Mouse (Mus musculus) neural tube, embryonic 14.5 days (tissue): ENCODE measurements around the gene Sspo. TPM values are rescaled to one million over a fixed set of nuclear protein-coding genes. Genes with fewer than 3 reads are reported as not detected.
A peak's percentile ranks its signal among the peaks of the same experiment; 100 is the strongest.

Source experiments
- ATAC-seq: fragments of 200-750 bp; cut with Nextera tagmentation; 2 replicates; pipeline ENCODE4 v1.8.0; 2017; ENCODE audit warnings: low read depth, mild to moderate bottlenecking, moderate TSS enrichment, moderate library complexity
- H3K27ac ChIP-seq: fragments of 300-500 bp; sonication (generic); 2 replicates; pipeline ENCODE4 v1.5.1; 2014; ENCODE audit warnings: low read depth, mild to moderate bottlenecking, control low read depth, low read length, moderate library complexity, mixed read lengths
- H3K27me3 ChIP-seq: fragments of 300-500 bp; sonication (generic); 2 replicates; pipeline ENCODE4 v1.6.1; 2014; ENCODE audit warnings: low read length; ENCODE audit not compliant: control insufficient read depth, insufficient read depth
- H3K36me3 ChIP-seq: fragments of 300-500 bp; sonication (generic); 2 replicates; pipeline ENCODE4 v1.6.1; 2014; ENCODE audit warnings: low read length, mixed read lengths; ENCODE audit not compliant: control insufficient read depth, insufficient read depth
- H3K4me1 ChIP-seq: fragments of 300-500 bp; sonication (generic); 2 replicates; pipeline ENCODE4 v1.6.1; 2014; ENCODE audit warnings: low read length; ENCODE audit not compliant: control insufficient read depth, insufficient read depth
- H3K4me2 ChIP-seq: fragments of 300-500 bp; sonication (generic); 2 replicates; pipeline ENCODE4 v1.6.1; 2014; ENCODE audit warnings: mild to moderate bottlenecking, low read depth, low read length, control low read depth
- H3K4me3 ChIP-seq: fragments of 300-500 bp; sonication (generic); 2 replicates; pipeline ENCODE4 v1.5.1; 2014; ENCODE audit warnings: low read depth, low read length, control low read depth, mixed read lengths
- H3K9ac ChIP-seq: fragments of 300-500 bp; sonication (generic); replicated peaks from 2 replicates; pipeline ENCODE4 v1.6.1; 2014; ENCODE audit warnings: low read depth, mild to moderate bottlenecking, control low read depth, low read length, mixed read lengths
- H3K9me3 ChIP-seq: fragments of 300-500 bp; sonication (generic); 2 replicates; pipeline ENCODE4 v1.6.1; 2016; ENCODE audit warnings: low read length; ENCODE audit not compliant: control insufficient read depth
- WGBS: fragments of 180-500 bp; shearing (Covaris S2); extraction: QIAGEN DNeasy Blood & Tissue Kit; methylation state at CpG from one replicate; pipeline ENCODE4 v1.1.7; 2014; 5-methylcytosine and 5-hydroxymethylcytosine counted together
- polyA plus RNA-seq: library from polyadenylated mRNA; unstranded; fragments of >200 nt; fragmentation: Nextera tagmentation; extraction: Ambion mirVana; gene quantifications from 2 replicates; pipeline ENCODE4 v1.2.1, GENCODE M21; 2014

Gene Sspo
- polyA plus RNA-seq, 1 experiment from 2014 or later = 0.16 TPM

GRCm38 (mm10) chr6:48529261-48529660, 81.2 kb downstream of the Sspo start:
- H3K9ac ChIP-seq = no peak overlapping the region

GRCm38 (mm10) chr6:48529871-48530440, 81.9 kb downstream of the Sspo start:
- no peak for ATAC-seq

More at GRCm38 (mm10) chr6:48529261-48529660, 81.2 kb downstream of the Sspo start:
- Histone ChIP-seq H3K36me3 (0 out of 2 replicates have a peak, but pooled peaks cover 2% of the 10 kb centered on the region), H3K9me3 (no peaks in the 10 kb centered on the region), H3K4me1 (no peaks in the 10 kb centered on the region), H3K27me3 (no peaks in the 10 kb centered on the region), H3K4me2 (no peak overlapping the region), H3K27ac (no peak overlapping the region), H3K4me3 (no peak overlapping the region)
- WGBS = 82% methylated on average over 14 of the region's 14 CpGs
- no peak for ATAC-seq

GRCm38 (mm10) chr6:48530862-48531261, 82.8 kb downstream of the Sspo start:
- H3K4me2 ChIP-seq = no peak overlapping the region
- no peaks in the 10 kb centered on the region for H3K27me3 ChIP-seq
- WGBS = 78% methylated on average over 2 of the region's 2 CpGs
- H3K4me3 ChIP-seq = no peak overlapping the region
- H3K4me1 ChIP-seq = no peaks in the 10 kb centered on the region
- 0 out of 2 replicates have a peak, but pooled peaks cover 2% of the 10 kb centered on the region for H3K36me3 ChIP-seq
- no peak for ATAC-seq
- H3K27ac ChIP-seq = no peak overlapping the region
- no peaks in the 10 kb centered on the region for H3K9me3 ChIP-seq
- H3K9ac ChIP-seq = no peak overlapping the region

More at GRCm38 (mm10) chr6:48529871-48530440, 81.9 kb downstream of the Sspo start:
- no peak overlapping the region for H3K9ac ChIP-seq
- no peak overlapping the region for H3K4me3 ChIP-seq
- H3K27me3 ChIP-seq = no peaks in the 10 kb centered on the region
- H3K4me2 ChIP-seq = no peak overlapping the region
- WGBS = 84% methylated on average over 16 of the region's 16 CpGs
- 0 out of 2 replicates have a peak, but pooled peaks cover 2% of the 10 kb centered on the region for H3K36me3 ChIP-seq
- no peak overlapping the region for H3K27ac ChIP-seq
- H3K9me3 ChIP-seq = no peaks in the 10 kb centered on the region
- no peaks in the 10 kb centered on the region for H3K4me1 ChIP-seq

GRCm38 (mm10) chr6:48533475-48533874, 85.4 kb downstream of the Sspo start:
- Histone ChIP-seq H3K27me3 (no peaks in the 10 kb centered on the region), H3K4me1 (peaks cover 8% of the 10 kb centered on the region), H3K9ac (no peak overlapping the region), H3K4me3 (no peak overlapping the region), H3K27ac (no peak overlapping the region), H3K36me3 (0 out of 2 replicates have a peak, but pooled peaks cover 2% of the 10 kb centered on the region), H3K4me2 (no peak overlapping the region), H3K9me3 (no peaks in the 10 kb centered on the region)
- no peak for ATAC-seq
- 77% methylated on average over 2 of the region's 2 CpGs for WGBS

GRCm38 (mm10) chr6:48534913-48535312, 86.9 kb downstream of the Sspo start:
- 0 out of 2 replicates have a peak, but pooled peaks cover 2% of the 10 kb centered on the region for H3K36me3 ChIP-seq
- H3K27ac ChIP-seq = no peak overlapping the region
- no peak for ATAC-seq
- H3K4me2 ChIP-seq = no peak overlapping the region
- 80% methylated on average over 8 of the region's 8 CpGs for WGBS
- H3K4me1 ChIP-seq = peaks cover 15% of the 10 kb centered on the region
- no peaks in the 10 kb centered on the region for H3K27me3 ChIP-seq
- H3K9ac ChIP-seq = no peak overlapping the region
- no peak overlapping the region for H3K4me3 ChIP-seq
- no peaks in the 10 kb centered on the region for H3K9me3 ChIP-seq

- 63% methylated on average over 4 of the region's 4 CpGs for WGBS
- Histone ChIP-seq H3K4me1 (peaks cover 15% of the 10 kb centered on the region), H3K27me3 (no peaks in the 10 kb centered on the region), H3K4me3 (no peak overlapping the region), H3K4me2 (no peak overlapping the region; the same call in 1 of the 2 replicates), H3K36me3 (peaks cover 10% of the 10 kb centered on the region; the same call in 1 of the 2 replicates), H3K27ac (no peak overlapping the region), H3K9me3 (no peaks in the 10 kb centered on the region), H3K9ac (no peak overlapping the region)
- ATAC-seq = no peak
These were observed 88.1 kb downstream of the Sspo start for GRCm38 (mm10) chr6:48536091-48536490.

- Histone ChIP-seq H3K9me3 (no peaks in the 10 kb centered on the region), H3K27ac (peak within 1 kb of the TSS; percentile 78), H3K36me3 (peaks cover 19% of the 10 kb centered on the region; the same call in 1 of the 2 replicates), H3K9ac (peak within 1 kb of the TSS; percentile 90), H3K4me1 (peaks cover 15% of the 10 kb centered on the region), H3K27me3 (no peaks in the 10 kb centered on the region), H3K4me2 (peak within 1 kb of the TSS; percentile 92), H3K4me3 (peak within 1 kb of the TSS; percentile 61)
- 3% methylated on average over 38 of the region's 38 CpGs for WGBS
- ATAC-seq = peak; percentile 95
These were observed 89.3 kb downstream of the Sspo start, which contains the start of gene Atp6v0e2 for GRCm38 (mm10) chr6:48537105-48537954. Gene Atp6v0e2, plus strand, starts transcription at chr6:48537615.

GRCm38 (mm10) chr6:48538841-48539737, 91.1 kb downstream of the Sspo start:
- no peak overlapping the region for H3K27ac ChIP-seq
- no peaks in the 10 kb centered on the region for H3K9me3 ChIP-seq
- peaks cover 17% of the 10 kb centered on the region; the same call in 1 of the 2 replicates for H3K36me3 ChIP-seq
- no peak for ATAC-seq
- no peak overlapping the region for H3K9ac ChIP-seq
- peaks cover 15% of the 10 kb centered on the region for H3K4me1 ChIP-seq
- no peak overlapping the region for H3K4me3 ChIP-seq
- H3K4me2 ChIP-seq = peak overlapping the region; percentile 92
- no peaks in the 10 kb centered on the region for H3K27me3 ChIP-seq
- WGBS = 79% methylated on average over 4 of the region's 5 CpGs
